Mouse (Mus musculus) heart, adult 10 weeks (tissue): ENCODE results near the gene Pld1. TPM values are rescaled to one million over a fixed set of nuclear protein-coding genes. Genes with fewer than 3 reads are reported as not detected.

ENCODE experiments used
- polyA plus RNA-seq: library from polyadenylated mRNA; stranded (reverse); fragments of 350-450 nt; fragmentation: Illumina TruSeq; extraction: RNeasy Lipid Tissue Mini Kit (QIAGEN cat#74804); gene quantifications from one replicate; pipeline ENCODE4 v1.2.3, GENCODE M21; 2014; ENCODE audit warnings: low read depth, low replicate concordance

Gene Pld1
- polyA plus RNA-seq = 7.4 TPM

GRCm38 (mm10) chr3:27938381-27939323, at the start of gene Pld1:
Gene Pld1, plus strand, starts transcription at chr3:27938695.

GRCm38 (mm10) chr3:27896318-27896892, 42.1 kb upstream of the Pld1 start, which contains the start of gene Tmem212:
Gene Tmem212, minus strand, starts transcription at chr3:27896368.

Other genes starting within 250 kb of the Pld1 start
- 23.3 TPM for gene Fndc3b, start 227.4 kb upstream of the Pld1 start, polyA plus RNA-seq
- gene Tmem212, start 42.3 kb upstream of the Pld1 start, polyA plus RNA-seq = not detected